Mouse (Mus musculus) hindbrain, embryonic 10.5 days (tissue): ENCODE results near the gene Olfr1045. TPM values are rescaled to one million over a fixed set of nuclear protein-coding genes. Genes with fewer than 3 reads are reported as not detected.
"Not testable (repeated sequence)": the region's sequence is repeated elsewhere in the genome, so short reads cannot be mapped to it uniquely, and the experiment has no call there.

Experiments used
- DNase-seq: peaks from one replicate; pipeline ENCODE4 v3.0.0-alpha.2; 2017; ENCODE audit warnings: low spot score
- H3K27ac ChIP-seq: fragments of 300-500 bp; sonication (generic); 2 replicates; pipeline ENCODE4 v1.5.1; 2016; ENCODE audit warnings: mild to moderate bottlenecking, moderate library complexity
- H3K27me3 ChIP-seq: fragments of 300-500 bp; sonication (generic); 2 replicates; pipeline ENCODE4 v1.6.1; 2016; ENCODE audit warnings: mild to moderate bottlenecking; ENCODE audit not compliant: poor library complexity, insufficient read depth, severe bottlenecking
- H3K36me3 ChIP-seq: fragments of 300-500 bp; sonication (generic); 2 replicates; pipeline ENCODE4 v1.6.1; 2016; ENCODE audit warnings: mild to moderate bottlenecking, moderate library complexity
- H3K4me1 ChIP-seq: fragments of 300-500 bp; sonication (generic); replicated peaks from 2 replicates; pipeline ENCODE4 v1.6.1; 2016; ENCODE audit warnings: mild to moderate bottlenecking
- H3K4me3 ChIP-seq: fragments of 300-500 bp; sonication (generic); 2 replicates; pipeline ENCODE4 v1.5.1; 2016; ENCODE audit warnings: mild to moderate bottlenecking, moderate library complexity
- H3K9me3 ChIP-seq: fragments of 300-500 bp; sonication (generic); 2 replicates; pipeline ENCODE4 v1.6.1; 2016; ENCODE audit warnings: mild to moderate bottlenecking, moderate library complexity
- WGBS: fragments of 180-500 bp; shearing (Covaris S2); methylation state at CpG from one replicate; pipeline ENCODE4 v1.1.7; 2016; 5-methylcytosine and 5-hydroxymethylcytosine counted together
- polyA plus RNA-seq: library from polyadenylated mRNA; unstranded; fragments of >200 nt; fragmentation: Nextera tagmentation; extraction: Ambion mirVana; gene quantifications from 2 replicates; pipeline ENCODE4 v1.2.1, GENCODE M21; 2016

Gene Olfr1045
- polyA plus RNA-seq, result not detected in 2 replicates

- no peaks in the 10 kb centered on the region for H3K27me3 ChIP-seq
Observed at GRCm38 (mm10) chr2:86202909-86203308, at the start of gene Olfr1045. TSS of gene Olfr1045 (minus strand) at chr2:86203009.

GRCm38 (mm10) chr2:86240189-86240588 lies 37.4 kb upstream of the Olfr1045 start, which contains the start of gene Olfr1048:
TSS of gene Olfr1048 (minus strand) at chr2:86240289.
- no peak for DNase-seq
- H3K9me3 ChIP-seq, result no peaks in the 10 kb centered on the region
- H3K27me3 ChIP-seq, result no peaks in the 10 kb centered on the region
- no peaks in the 10 kb centered on the region for H3K4me1 ChIP-seq
- H3K36me3 ChIP-seq, result no peaks in the 10 kb centered on the region
- H3K4me3 ChIP-seq, result no peak within 1 kb of the TSS
- no peak within 1 kb of the TSS for H3K27ac ChIP-seq

More at GRCm38 (mm10) chr2:86202909-86203308, at the start of gene Olfr1045:
- Histone ChIP-seq H3K4me1 (no peaks in the 10 kb centered on the region), H3K9me3 (no peaks in the 10 kb centered on the region), H3K4me3 (no peak within 1 kb of the TSS), H3K36me3 (no peaks in the 10 kb centered on the region), H3K27ac (no peak within 1 kb of the TSS)
- no peak for DNase-seq

GRCm38 (mm10) chr2:86231301-86231700 lies 28.5 kb upstream of the Olfr1045 start, which contains the start of gene Olfr1047:
TSS of gene Olfr1047 (minus strand) at chr2:86231401.
- H3K9me3 ChIP-seq, result no peaks in the 10 kb centered on the region
- no peaks in the 10 kb centered on the region for H3K36me3 ChIP-seq
- no peak for DNase-seq
- no peak within 1 kb of the TSS for H3K27ac ChIP-seq
- H3K27me3 ChIP-seq, result no peaks in the 10 kb centered on the region
- H3K4me1 ChIP-seq, result no peaks in the 10 kb centered on the region
- WGBS, result 92% methylated on average over 1 of the region's 1 CpGs
- H3K4me3 ChIP-seq, result no peak within 1 kb of the TSS

GRCm38 (mm10) chr2:86219214-86219613 lies 16.4 kb upstream of the Olfr1045 start, which contains the start of gene Olfr1046:
TSS of gene Olfr1046 (minus strand) at chr2:86219314.
- no peaks in the 10 kb centered on the region for H3K4me1 ChIP-seq

GRCm38 (mm10) chr2:86195863-86196262 lies 6.9 kb downstream of the Olfr1045 start:
- no peak for DNase-seq
- 56% methylated on average over 1 of the region's 1 CpGs for WGBS
- Histone ChIP-seq H3K9me3 (no peaks in the 10 kb centered on the region), H3K27ac (no peak overlapping the region), H3K4me1 (no peaks in the 10 kb centered on the region), H3K36me3 (no peaks in the 10 kb centered on the region), H3K4me3 (no peak overlapping the region), H3K27me3 (no peaks in the 10 kb centered on the region)

More at GRCm38 (mm10) chr2:86219214-86219613, 16.4 kb upstream of the Olfr1045 start, which contains the start of gene Olfr1046:
- no peaks in the 10 kb centered on the region for H3K27me3 ChIP-seq
- no peak within 1 kb of the TSS for H3K27ac ChIP-seq
- DNase-seq, result no peak
- H3K36me3 ChIP-seq, result no peaks in the 10 kb centered on the region
- 72% methylated on average over 2 of the region's 2 CpGs for WGBS
- no peak within 1 kb of the TSS for H3K4me3 ChIP-seq
- no peaks in the 10 kb centered on the region for H3K9me3 ChIP-seq

- Histone ChIP-seq H3K4me3 (no peak within 1 kb of the TSS), H3K27ac (no peak within 1 kb of the TSS)
Observed at GRCm38 (mm10) chr2:86185583-86185982, 17.2 kb downstream of the Olfr1045 start, which contains the start of gene Olfr52. TSS of gene Olfr52 (minus strand) at chr2:86185683.

GRCm38 (mm10) chr2:86179950-86180349 lies 22.9 kb downstream of the Olfr1045 start:
- Histone ChIP-seq H3K27ac (no peak overlapping the region), H3K9me3 (no peaks in the 10 kb centered on the region), H3K4me1 (no peaks in the 10 kb centered on the region), H3K27me3 (no peaks in the 10 kb centered on the region), H3K4me3 (no peak overlapping the region), H3K36me3 (no peaks in the 10 kb centered on the region)
- 78% methylated on average over 3 of the region's 3 CpGs for WGBS
- no peak for DNase-seq

More at GRCm38 (mm10) chr2:86185583-86185982, 17.2 kb downstream of the Olfr1045 start, which contains the start of gene Olfr52:
- no peaks in the 10 kb centered on the region for H3K27me3 ChIP-seq
- DNase-seq, result no peak
- no peaks in the 10 kb centered on the region for H3K9me3 ChIP-seq
- H3K36me3 ChIP-seq, result no peaks in the 10 kb centered on the region
- no peaks in the 10 kb centered on the region for H3K4me1 ChIP-seq

- H3K27me3 ChIP-seq, result no peaks in the 10 kb centered on the region
- H3K36me3 ChIP-seq, result no peaks in the 10 kb centered on the region
- H3K4me1 ChIP-seq, result no peaks in the 10 kb centered on the region
- no peak for DNase-seq
- no peak within 1 kb of the TSS for H3K27ac ChIP-seq
- no peaks in the 10 kb centered on the region for H3K9me3 ChIP-seq
- H3K4me3 ChIP-seq, result no peak within 1 kb of the TSS
Observed at GRCm38 (mm10) chr2:86177720-86178119, 25.1 kb downstream of the Olfr1045 start, which contains the start of gene Olfr1044. TSS of gene Olfr1044 (minus strand) at chr2:86177820.

- H3K4me1 ChIP-seq, H3K36me3 ChIP-seq, H3K9me3 ChIP-seq, H3K27me3 ChIP-seq, H3K4me3 ChIP-seq, DNase-seq, H3K27ac ChIP-seq: not testable (repeated sequence)
- 89% methylated on average over 7 of the region's 7 CpGs for WGBS
Observed at GRCm38 (mm10) chr2:86175422-86175821, 27.4 kb downstream of the Olfr1045 start.

GRCm38 (mm10) chr2:86167422-86167821 lies 35.4 kb downstream of the Olfr1045 start, which contains the start of gene Olfr1043:
TSS of gene Olfr1043 (minus strand) at chr2:86167522.
- 92% methylated on average over 2 of the region's 2 CpGs for WGBS
- Histone ChIP-seq H3K27ac (no peak within 1 kb of the TSS), H3K36me3 (no peaks in the 10 kb centered on the region), H3K9me3 (no peaks in the 10 kb centered on the region), H3K4me3 (no peak within 1 kb of the TSS), H3K27me3 (no peaks in the 10 kb centered on the region), H3K4me1 (no peaks in the 10 kb centered on the region)
- no peak for DNase-seq

- no peaks in the 10 kb centered on the region for H3K4me1 ChIP-seq
- no peaks in the 10 kb centered on the region for H3K27me3 ChIP-seq
- no peak within 1 kb of the TSS for H3K4me3 ChIP-seq
- H3K27ac ChIP-seq, result no peak within 1 kb of the TSS
- 96% methylated on average over 2 of the region's 2 CpGs for WGBS
- no peaks in the 10 kb centered on the region for H3K9me3 ChIP-seq
- DNase-seq, result no peak
- H3K36me3 ChIP-seq, result no peaks in the 10 kb centered on the region
Observed at GRCm38 (mm10) chr2:86161738-86162137, 41.1 kb downstream of the Olfr1045 start, which contains the start of gene Olfr1042. TSS of gene Olfr1042 (minus strand) at chr2:86161838.

GRCm38 (mm10) chr2:86146632-86147031 lies 56.2 kb downstream of the Olfr1045 start, which contains the start of gene Olfr1040:
TSS of gene Olfr1040 (minus strand) at chr2:86146732.
- Histone ChIP-seq H3K27me3 (no peaks in the 10 kb centered on the region), H3K4me3 (no peak within 1 kb of the TSS), H3K9me3 (no peaks in the 10 kb centered on the region), H3K36me3 (no peaks in the 10 kb centered on the region), H3K27ac (no peak within 1 kb of the TSS), H3K4me1 (no peaks in the 10 kb centered on the region)
- DNase-seq, result no peak
- 79% methylated on average over 1 of the region's 1 CpGs for WGBS
